Mouse (Mus musculus) erythroblast, embryonic 14.5 days (primary cell): ENCODE measurements around the gene Tpcn1.

Source experiments
- GATA1 ChIP-seq: IDR thresholded peaks from 2 replicates; pipeline ENCODE4 v1.6.1; 2012; ENCODE audit warnings: low read length, inconsistent platforms, mixed read lengths
- TAL1 ChIP-seq: IDR thresholded peaks from 3 replicates; pipeline ENCODE4 v1.6.1; 2012; ENCODE audit warnings: low read length, inconsistent platforms, mixed read lengths

GRCm38 (mm10) chr5:120571056-120571740 lies 17.3 kb downstream of the Tpcn1 start:
- TF ChIP-seq GATA1 (no peak), TAL1 (no peak)
